Mouse (Mus musculus) liver, postnatal 0 days (tissue): Measurements from ENCODE around the gene Dnm1.

Experiments
- CTCF ChIP-seq: sonication (generic); IDR thresholded peaks from 2 replicates; pipeline ENCODE4 v1.5.1; 2016; ENCODE audit warnings: antibody characterized with exemption, low read depth
- EP300 ChIP-seq: IDR thresholded peaks from 2 replicates; pipeline ENCODE4 v1.6.1; 2016; ENCODE audit warnings: antibody characterized with exemption, low read depth, mild to moderate bottlenecking

GRCm38 (mm10) chr2:32311443-32312317, 41.5 kb downstream of the Dnm1 start:
- TF ChIP-seq CTCF (no peak), EP300 (no peak)
